Mouse (Mus musculus) frontal cortex, adult (tissue): ENCODE results near the gene Polr2b.
A peak's percentile ranks its signal among the peaks of the same experiment; 100 is the strongest.

ENCODE experiments used
- ATAC-seq: cut with Nextera tagmentation; 2 replicates; pipeline ENCODE4 v1.9.2; 2017; ENCODE audit warnings: mild to moderate bottlenecking, moderate library complexity, mixed read lengths; ENCODE audit not compliant: low TSS enrichment

Gene Polr2b

DNA sequence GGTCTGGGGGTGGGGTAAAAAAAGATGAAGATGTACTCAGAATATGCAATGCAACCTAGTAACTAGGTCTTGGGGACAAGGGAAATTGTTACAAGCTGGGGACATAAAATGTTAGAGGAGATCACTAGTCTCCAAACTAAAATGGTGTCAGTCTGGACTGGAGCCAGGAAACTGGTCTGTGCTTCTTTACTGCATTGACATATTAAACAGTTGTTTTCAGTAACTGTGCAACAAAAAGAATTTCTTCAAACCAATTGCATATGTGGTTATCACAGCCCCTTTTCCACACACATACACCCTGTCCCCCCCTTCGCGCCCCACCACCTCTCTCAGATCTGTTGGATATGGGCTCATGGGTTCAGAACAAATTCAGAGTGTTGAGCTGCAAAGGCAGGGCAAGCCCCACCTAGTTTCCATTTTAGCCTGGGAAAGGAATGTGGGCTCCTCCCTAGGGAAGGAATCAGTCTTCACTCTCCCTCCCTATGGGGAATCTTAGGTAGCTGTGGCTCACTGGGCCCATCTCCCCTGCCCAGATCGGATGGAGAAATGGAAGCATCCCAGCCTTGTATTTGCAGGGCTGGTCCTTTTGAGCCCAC, 54.6 kb downstream of the Polr2b start:
- no peak for ATAC-seq

DNA sequence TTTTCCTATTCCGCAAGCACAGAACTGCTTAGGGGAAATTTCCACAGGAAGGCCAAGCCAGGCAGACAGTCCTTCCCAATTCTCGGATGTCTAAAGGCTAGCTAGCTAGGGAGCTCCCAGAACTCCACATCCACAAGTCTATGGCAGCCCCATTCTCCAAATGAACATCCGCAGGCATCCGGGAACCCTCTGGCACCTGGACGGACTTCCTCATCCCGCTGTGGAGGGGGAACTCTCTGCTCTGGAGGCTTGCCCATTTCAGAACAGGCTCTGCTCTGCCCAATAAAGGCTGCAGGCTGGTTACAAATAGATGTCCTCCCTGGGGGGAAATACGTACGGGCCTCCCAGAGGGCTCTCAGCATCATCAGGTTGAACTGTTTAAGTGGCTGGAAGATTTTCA, 56.4 kb downstream of the Polr2b start:
- 0 out of 2 replicates have a peak, but pooled peaks have one; percentile 3 for ATAC-seq

DNA sequence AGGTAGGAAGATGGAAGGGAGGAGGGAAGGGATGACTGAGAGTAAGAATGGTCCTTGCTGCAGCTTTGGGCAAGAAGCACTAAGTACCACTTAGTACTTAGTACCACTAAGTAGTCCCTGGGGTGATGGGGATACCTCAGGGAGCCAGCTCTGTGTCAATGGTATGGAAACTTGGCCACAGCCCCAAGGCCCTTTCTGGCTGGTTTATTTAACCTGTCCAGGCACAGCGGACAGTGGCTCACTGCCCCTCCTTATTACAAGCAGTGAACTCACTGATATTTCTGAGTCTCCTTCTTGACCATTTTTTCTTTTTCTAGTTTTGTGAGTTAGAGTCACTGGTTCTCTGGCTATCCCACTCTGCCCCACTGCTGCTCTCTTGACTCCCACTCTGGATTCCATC, 57.2 kb downstream of the Polr2b start:
- no peak for ATAC-seq

DNA sequence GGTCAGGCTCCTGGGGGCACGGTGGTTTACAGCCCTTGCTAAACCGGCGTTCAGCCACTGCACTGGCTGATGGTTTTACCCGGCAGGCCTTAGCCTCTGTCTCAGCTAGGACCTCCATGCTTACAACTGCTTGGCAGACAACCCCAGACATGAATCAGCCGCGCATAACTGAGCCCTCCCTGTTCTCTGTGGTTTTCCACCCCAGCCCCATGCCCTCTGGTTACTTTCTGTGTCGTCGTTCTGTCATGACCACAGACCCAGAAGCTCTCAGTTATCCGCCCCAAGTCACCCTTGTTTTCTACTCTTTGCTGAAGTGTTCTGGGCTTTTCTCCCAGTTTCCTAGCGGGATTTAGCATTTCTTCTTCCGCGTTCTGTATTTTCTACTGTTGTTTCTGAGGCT, 57.7 kb downstream of the Polr2b start:
- ATAC-seq, result no peak

DNA sequence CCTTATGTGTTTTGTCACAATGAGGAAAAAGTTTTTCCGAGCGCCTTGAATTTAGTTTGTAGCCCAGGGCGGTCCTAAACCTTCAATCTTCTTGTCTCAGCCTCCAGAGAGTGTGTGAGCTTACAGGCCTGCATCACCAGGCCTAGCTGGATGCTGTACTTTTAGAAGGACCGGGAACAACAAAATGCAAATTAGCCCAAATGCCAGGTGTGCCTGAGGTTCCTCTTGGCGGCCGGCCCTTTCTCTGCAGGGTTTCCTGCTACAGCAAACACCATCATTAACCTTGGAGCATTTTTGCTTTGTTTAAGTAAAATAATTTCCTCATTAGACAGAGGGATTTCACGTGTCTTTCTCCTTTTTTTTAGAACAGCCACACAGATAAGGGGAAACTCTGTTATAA, 58.2 kb downstream of the Polr2b start:
- ATAC-seq, result no peak

DNA sequence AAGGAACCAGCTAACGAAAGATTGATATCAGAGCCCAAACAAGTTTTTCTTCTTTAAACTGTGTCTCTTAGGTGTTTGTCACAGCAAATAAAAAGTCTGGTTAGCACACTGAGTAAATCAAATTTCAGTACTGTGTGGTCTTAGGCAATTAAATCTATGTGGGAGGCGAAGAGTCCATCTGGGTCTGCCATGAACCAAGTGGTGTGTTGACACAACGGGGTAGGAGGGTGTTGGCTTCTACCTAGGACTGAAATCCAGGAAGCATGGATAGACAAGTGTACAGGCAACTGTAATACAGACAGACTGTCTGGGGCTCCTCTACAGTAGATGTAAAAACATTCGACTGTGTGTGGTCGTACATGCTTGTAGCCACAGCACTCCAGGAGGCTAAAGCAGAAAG, 59.4 kb downstream of the Polr2b start:
- ATAC-seq, result no peak

DNA sequence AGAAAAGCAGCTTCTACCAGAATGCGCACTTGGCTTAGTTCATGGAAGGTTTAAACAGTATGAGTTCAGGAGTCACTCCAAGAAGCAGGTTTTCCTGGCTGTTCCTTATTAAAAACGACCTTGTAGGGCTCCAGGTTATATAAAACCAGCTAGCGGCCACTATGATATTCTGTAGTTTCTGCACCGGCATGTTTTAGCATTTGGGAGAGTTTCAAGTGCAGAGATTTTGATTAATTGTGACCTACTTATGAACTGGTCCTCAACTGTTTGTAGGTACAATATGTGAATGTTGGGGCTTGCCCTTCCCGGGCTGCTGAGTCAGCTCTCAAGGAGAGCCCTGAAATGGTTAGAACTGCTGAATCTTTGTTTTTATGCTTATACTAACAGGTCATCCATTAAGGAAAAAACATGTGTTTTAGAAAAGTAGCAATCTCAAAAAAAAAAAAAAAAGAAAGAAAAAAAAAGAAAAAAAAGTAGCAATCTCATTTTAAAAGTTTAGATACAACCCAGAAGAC, 60.5 kb downstream of the Polr2b start:
- no peak for ATAC-seq

DNA sequence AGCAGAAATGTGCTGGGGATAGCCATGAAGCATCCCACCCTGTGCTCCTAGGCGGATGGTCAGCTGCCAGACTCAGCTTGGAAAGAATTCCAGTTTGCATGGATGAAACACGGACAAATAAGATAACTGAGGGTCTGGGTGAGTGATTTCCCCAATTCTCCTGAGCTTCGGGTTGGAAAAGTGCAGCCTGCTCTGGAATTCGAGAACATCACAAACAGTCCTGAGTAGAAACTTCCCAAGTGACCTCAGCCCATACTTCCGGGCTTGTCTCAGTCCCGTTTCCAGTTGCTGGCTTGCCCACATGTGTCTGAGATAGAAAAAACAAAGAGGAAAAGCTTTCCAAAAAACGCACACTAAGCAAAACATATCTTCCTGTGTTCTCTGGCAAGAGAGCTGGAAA, 62.3 kb downstream of the Polr2b start:
- no peak for ATAC-seq

DNA sequence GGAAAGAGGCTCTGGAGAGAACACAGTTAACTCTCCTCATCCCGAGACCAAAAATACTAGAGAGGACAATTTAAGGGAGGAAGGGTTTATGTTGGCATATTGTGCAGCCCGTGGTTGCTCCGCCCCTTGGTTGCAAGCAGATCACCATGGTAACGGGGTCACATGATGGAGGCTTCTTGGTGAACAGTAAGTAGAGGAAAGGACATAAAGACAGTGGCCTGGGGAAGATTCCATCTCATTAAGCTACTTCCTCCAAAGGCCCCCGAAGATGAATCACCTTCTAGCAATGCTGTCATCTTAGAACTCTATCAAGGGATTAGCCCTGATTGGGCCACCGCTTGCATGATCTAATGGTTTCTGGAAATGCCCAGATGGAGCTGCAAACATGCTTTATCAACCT, 62.8 kb downstream of the Polr2b start:
- ATAC-seq, result no peak

DNA sequence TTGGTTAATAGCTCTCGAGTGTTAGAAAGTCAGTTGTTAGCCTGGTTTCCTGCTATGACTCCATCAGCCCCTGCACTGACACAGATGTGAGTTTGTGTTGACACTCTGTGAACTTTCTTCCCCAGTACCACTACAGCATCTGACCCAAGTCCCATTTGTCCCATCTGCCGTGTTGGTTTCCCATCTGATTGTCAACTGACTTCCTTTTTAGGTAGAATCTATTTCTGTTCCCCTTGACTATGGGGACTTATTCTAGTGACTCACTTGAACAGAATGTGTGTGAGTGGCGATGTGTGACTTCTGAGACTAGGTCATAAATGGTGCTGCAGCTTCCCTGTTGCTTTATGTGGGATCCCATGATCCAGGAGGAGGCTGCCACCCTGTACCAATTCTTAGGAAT, 65.0 kb downstream of the Polr2b start:
- ATAC-seq, result peak; percentile 66

DNA sequence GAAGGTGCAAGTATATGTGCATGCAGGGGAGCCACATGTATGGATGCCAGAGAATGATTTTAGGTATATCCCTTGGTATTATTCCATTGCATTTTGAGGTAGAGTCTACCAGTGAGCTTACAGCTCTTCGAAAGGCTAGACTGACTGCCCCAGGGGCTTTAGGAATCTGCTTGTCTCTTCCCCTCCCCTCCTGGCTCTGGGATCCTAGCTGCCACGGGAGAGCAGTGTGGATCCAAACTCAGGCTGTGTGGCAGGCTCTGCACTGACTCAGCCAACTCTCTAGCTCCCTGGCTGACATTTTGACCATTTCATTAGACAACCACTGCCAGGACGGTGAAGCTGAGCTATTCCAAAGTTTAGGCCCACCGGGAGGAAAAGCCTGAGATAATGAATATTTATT, 65.6 kb downstream of the Polr2b start:
- ATAC-seq, result no peak

DNA sequence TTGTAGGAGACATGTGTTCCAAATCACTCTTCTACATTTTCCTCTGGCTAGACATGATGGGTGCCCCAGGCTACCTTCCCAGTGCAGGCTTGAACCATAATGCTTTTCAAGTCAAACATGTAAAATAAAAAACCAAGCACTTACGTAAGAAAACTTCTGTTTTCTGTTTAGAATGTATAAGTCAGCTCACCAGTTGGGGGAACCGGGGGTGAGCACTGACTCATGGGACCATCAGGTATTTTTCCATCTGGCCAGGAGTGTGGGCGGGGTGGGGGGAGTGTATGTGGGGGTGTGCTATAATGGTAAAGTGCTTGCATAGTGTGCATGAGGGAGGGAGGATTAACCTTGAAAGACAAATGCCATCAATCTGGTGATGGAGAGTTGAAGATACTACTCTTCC, 68.1 kb downstream of the Polr2b start:
- peak; percentile 54 for ATAC-seq

DNA sequence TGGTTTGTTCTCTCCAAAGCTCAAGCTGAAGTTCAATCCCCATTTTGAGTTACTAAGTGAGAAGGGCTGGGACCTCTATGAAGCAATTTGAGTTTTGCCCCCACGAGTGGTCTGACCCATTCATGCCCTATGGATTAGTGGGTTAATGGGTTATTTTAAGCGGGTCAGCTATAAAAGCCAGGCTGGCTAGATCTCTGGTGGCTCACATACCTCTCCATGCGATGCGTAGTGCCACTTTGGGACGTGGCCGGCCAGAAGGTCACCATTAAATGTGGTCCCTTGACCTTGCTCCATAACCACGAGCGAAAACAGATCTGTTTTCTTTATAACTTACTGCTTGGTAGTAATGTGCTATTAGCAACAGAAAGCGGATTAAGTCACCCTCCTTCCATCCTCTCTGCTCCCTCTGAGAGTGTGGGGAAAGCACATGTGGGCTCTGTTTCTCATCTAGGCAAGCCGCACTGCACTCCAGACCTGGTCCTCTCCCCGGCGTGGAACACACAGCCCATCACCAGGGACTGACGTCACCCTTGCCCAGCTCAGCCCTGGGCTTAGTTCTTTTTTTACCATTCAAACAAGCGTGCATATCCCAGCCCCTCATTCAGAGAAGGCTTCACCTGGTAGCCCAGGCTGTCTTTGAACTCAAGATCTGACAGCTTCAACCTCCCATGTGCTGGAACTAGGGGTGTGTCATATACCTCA, 69.6 kb downstream of the Polr2b start:
- ATAC-seq, result no peak

DNA sequence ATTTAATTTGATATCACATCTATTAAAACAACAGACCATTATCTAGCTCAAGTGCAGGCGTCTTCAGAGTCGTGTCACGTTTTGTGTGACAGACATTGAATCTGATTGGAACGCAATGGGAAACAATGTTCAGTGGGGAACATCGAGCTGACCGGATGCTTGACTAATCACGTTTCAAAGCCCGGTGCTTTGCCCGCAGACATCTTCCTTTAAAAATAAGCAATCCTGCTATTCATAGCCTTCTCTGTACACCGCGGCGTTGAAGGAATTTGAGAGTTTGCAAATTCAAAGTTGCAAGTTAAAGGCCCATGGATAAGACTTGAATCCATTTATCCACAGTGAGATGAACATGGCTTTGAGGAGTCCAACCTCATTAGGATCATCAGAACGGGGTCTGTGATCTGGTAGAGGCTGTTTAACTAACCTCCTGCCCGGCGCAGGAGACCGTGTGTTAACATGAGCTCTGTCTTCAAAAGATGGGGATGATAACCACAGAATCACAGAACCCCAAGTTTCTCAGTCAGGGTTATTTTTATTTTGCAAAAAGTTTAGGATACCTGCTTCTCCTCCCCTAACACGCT, 70.5 kb downstream of the Polr2b start:
- ATAC-seq, result no peak

DNA sequence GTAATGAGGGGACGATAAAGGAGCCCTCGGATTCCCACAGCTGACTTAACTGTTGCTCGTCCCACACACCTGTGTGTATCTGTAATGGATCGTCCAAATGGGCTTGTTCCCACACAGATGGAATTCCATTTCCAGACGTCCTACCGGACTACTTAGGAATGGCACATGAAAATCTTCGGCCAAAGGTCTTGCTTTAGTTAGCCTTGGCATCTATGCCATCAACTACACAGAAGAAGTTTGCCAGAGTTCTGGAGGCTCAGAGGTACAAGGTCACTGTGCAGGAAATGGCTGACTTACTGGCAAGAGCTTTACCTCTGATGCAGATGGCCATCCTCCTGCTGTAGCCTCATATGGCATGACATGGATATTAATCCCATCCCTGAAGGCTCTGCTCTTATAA, 71.3 kb downstream of the Polr2b start:
- ATAC-seq, result no peak

DNA sequence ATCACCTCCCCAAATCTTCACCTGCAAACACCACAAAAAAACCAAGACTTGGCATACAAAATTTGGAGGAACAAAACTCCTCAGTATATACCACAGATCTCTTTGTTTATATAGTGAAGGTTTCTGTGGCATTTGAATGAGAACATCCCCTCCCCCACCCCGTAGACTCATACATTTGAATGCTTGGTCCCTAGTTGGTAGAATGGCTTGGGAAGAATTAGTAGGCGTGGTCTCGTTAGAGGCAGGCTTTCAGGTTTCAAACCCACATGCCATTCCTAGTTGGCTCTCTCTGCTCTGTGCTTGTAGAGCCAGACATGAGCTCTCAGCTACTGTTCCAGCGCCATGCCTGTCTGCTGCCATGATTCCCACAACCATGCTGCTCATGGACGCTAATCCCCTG, 71.7 kb downstream of the Polr2b start:
- ATAC-seq, result no peak

DNA sequence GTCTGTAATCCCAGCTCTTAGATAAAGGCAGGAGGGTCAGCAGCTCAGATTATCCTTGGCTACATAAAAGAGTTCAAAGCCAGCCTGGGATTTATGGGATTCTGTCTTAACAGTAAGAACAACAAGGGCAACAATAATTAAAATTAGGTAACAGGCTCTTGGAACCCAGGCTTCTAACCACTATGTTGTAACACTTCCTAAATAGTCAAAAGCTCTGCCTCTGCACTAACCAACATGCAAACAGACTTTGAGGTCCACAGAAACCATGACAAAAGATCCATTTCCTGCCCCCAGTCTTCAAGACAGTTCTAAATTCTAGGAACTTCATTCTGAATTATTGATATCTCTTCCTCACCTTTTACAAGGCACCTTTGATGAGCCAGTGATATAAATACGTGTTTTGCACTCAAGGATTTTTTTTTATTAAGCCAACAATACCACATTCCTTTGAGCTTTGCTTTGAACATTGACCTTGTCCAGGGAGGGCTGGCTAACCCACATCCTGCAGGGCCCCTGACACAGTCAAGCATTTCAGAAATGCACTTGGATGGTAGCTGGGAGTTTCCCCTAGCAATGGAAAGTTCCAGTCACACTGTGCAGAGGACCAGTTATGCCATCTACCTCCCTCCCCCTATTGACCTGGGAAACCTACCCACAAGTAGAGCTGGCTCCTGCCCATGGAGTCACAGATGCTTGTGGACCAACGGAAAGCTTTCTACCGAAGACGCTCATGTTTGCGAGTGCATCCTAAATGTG, 74.0 kb downstream of the Polr2b start:
- no peak for ATAC-seq

DNA sequence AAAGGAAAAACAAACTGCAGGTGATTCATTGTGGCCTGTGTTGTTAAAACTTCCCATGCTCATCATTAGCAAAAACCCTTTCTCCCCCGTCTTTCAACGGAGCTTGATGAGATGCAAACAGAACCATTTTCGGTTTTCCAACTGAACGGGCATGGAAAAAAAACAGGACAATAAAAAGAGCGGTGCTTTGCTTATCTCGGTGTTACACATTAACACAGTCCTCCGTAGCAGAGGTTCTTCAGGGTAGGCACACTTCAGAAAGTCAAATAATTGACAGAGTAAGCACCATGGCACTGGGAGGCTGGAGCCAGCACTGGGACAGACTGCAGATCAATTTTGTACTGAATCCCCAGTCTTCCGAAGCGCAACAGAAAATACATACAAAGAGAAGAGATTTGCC, 74.8 kb downstream of the Polr2b start:
- no peak for ATAC-seq

DNA sequence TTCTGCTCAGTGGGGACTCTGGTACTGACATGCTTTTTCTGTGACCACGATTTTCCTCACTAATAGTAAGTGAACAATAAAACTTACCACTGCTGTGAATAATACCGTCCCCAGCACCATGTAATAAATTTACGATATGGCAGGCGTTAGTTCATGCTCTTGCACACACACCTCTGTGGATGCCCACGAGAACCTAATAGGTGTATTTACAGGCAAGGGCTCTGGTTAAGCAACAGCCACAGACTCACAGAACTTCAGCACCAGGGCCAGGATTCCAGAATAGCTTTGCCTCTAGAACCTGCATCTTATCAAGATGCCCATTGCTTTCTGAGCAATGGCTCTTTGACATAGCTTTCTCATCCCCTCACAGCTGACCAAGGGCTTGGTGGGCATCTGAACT, 75.3 kb downstream of the Polr2b start:
- ATAC-seq, result no peak

DNA sequence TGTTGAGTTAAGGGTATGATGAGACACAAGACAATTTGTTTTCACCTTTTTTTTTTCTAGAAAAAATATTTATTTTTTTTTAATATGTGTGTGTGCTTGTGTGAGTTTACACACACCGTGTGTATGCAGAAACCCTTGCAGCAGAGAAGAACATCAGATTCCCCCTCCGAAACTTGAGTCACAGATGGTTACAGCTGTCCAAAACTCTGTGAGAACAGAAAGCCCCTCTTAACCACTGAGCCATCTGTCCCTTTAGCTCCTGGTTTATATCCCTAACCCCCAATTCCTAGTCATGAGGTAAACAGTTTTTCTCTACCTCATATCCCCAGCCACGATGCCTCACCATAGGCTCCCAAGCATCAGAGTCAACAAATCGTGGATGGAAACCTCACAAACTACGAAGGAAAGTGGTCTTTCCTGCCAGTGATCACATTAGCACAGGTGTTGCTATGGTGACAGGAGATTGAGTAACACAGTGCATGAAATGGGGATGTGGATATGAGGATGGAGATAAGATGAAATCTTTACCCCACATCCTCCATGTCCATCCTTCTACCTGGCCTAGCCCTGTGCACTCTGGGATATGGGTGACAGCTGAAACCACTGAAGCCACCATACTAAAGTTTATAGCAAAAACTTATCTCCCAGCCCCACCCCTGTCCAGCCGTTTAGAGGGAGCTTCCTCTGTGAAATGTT, 76.1 kb downstream of the Polr2b start:
- ATAC-seq, result no peak

DNA sequence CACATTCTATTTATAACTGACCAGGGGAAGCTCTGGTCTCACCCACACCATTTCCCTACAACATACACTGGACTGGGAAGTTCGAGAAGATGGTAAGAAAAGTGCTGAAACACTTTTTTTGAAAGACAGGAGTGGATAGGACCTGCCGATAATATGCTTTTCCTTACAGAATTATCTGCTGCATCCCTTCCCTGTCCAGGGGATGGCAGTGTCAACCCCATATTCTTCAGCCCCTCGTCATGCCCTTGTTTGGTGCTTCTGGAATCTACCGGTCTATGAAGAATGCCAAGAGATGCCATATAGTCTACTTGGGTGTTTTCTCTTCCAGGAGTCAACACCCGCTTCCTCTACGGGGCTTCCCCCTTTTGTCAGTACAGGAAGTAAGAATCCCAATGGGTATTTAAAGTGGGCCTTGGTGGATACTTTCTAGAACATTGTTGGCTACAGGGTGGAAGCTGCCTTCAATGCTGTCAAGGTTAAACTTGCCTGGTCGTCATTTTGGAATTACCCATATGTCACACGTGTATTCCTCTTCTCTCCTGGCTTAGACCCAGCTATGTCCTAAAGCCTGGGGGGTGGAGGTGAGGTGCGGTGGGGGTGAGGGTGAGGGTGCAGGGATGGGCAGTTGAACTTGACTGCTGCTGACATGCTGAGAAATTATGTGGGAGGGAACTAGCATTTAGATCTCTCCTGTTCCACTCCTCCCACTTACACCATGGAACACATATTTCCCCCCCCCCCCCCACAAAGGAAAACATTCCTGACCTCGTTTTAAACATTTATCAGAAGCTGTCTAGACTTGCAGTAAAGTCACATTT, 76.9 kb downstream of the Polr2b start:
- ATAC-seq, result no peak
